Mouse (Mus musculus) left cerebral cortex, adult 18-20 months (tissue): ENCODE measurements at regions not wholly inside any gene's neighbourhood (a gene's known extent, or its start where the extent isn't known, plus 50 kb on each side); places are given as distances from the start of the nearest gene placed in this dataset.

Source experiments
- DNase-seq, 2 experiments: peaks; one replicate each; pipeline ENCODE4 v3.0.0; 2021 to 2022; ENCODE audit warnings: low spot score in 2 of 2, mixed read lengths in 1 of 2

GRCm38 (mm10) chr11:24377530-24377929 lies 299.7 kb downstream of the Bcl11a start:
- DNase-seq = no peak

- DNase-seq = no peak
Observed at GRCm38 (mm10) chr11:24390578-24390977, 312.7 kb downstream of the Bcl11a start.

- no peak for DNase-seq
Observed at GRCm38 (mm10) chr11:24391385-24391784, 313.5 kb downstream of the Bcl11a start.

- no peak for DNase-seq
Observed at GRCm38 (mm10) chr11:24395478-24395877, 317.6 kb downstream of the Bcl11a start.

GRCm38 (mm10) chr11:24396911-24397310 lies 319.1 kb downstream of the Bcl11a start:
- no peak for DNase-seq

- no peak for DNase-seq
Observed at GRCm38 (mm10) chr11:24397710-24398109, 319.9 kb downstream of the Bcl11a start.

GRCm38 (mm10) chr11:24401151-24401550 lies 323.3 kb downstream of the Bcl11a start:
- DNase-seq = no peak

GRCm38 (mm10) chr11:24402127-24402526 lies 324.3 kb downstream of the Bcl11a start:
- no peak for DNase-seq

- peak in 1 of 2 experiments; percentile 10 for DNase-seq
Observed at GRCm38 (mm10) chr11:24414804-24415203, 336.9 kb downstream of the Bcl11a start.

GRCm38 (mm10) chr11:24422066-24422775 lies 344.4 kb downstream of the Bcl11a start:
- DNase-seq = no peak

- DNase-seq = no peak
Observed at GRCm38 (mm10) chr11:24423278-24423677, 345.4 kb downstream of the Bcl11a start.

- DNase-seq = no peak
Observed at GRCm38 (mm10) chr11:24426995-24427883, 349.4 kb downstream of the Bcl11a start.

- DNase-seq = no peak
Observed at GRCm38 (mm10) chr11:24448608-24449007, 370.8 kb downstream of the Bcl11a start.

GRCm38 (mm10) chr11:24452267-24452666 lies 374.4 kb downstream of the Bcl11a start:
- peak in 1 of 2 experiments; percentile 16 for DNase-seq

GRCm38 (mm10) chr11:24464642-24465041 lies 386.8 kb downstream of the Bcl11a start:
- DNase-seq = no peak

- DNase-seq = peak in 1 of 2 experiments; percentile 35
Observed at GRCm38 (mm10) chr11:24467458-24467857, 389.6 kb downstream of the Bcl11a start.

GRCm38 (mm10) chr11:24470469-24470868 lies 392.6 kb downstream of the Bcl11a start:
- no peak for DNase-seq

GRCm38 (mm10) chr11:24472617-24473367 lies 394.9 kb downstream of the Bcl11a start:
- DNase-seq = no peak

- peak; percentile 66 to 67 for DNase-seq
Observed at GRCm38 (mm10) chr11:24473368-24474010, 395.6 kb downstream of the Bcl11a start.

GRCm38 (mm10) chr11:24502722-24503424 lies 425.0 kb downstream of the Bcl11a start:
- no peak for DNase-seq
